Mouse (Mus musculus) heart, adult 8-10 months (tissue): ENCODE data around the gene Zfp1. TPM values are rescaled to one million over a fixed set of nuclear protein-coding genes. Genes with fewer than 3 reads are reported as not detected.
A peak's percentile ranks its signal among the peaks of the same experiment; 100 is the strongest.

ENCODE experiments used
- DNase-seq: peaks from one replicate; pipeline ENCODE4 v3.0.0; 2022; ENCODE audit warnings: low spot score
- microRNA-seq: library from miRNA; unstranded; fragments of <30 nt; microRNA quantifications from one replicate; pipeline ENCODE4 v1.2.0, GENCODE M21; 2022
- total RNA-seq, 4 experiments: library from RNA; stranded (reverse); gene quantifications; 2 replicates each; pipeline ENCODE4 v1.2.4; 2022

The Zfp1 gene
- total RNA-seq, 4 experiments from 2014 or later: 5.6 to 8.6 (median 8.1) TPM

GRCm38 (mm10) chr8:111712588-111712987, 69.4 kb downstream of the Zfp1 start:
- no peak for DNase-seq

- no peak for DNase-seq
Measured at GRCm38 (mm10) chr8:111713291-111713690, 70.1 kb downstream of the Zfp1 start.

GRCm38 (mm10) chr8:111713817-111714216, 70.6 kb downstream of the Zfp1 start:
- DNase-seq: no peak

GRCm38 (mm10) chr8:111714295-111714694, 71.1 kb downstream of the Zfp1 start:
- DNase-seq: no peak

GRCm38 (mm10) chr8:111715514-111715913, 72.3 kb downstream of the Zfp1 start:
- no peak for DNase-seq

GRCm38 (mm10) chr8:111716603-111717487, 73.6 kb downstream of the Zfp1 start:
- peak; percentile 79 for DNase-seq

GRCm38 (mm10) chr8:111717488-111717792, 74.2 kb downstream of the Zfp1 start:
- no peak for DNase-seq

GRCm38 (mm10) chr8:111717866-111718265, 74.7 kb downstream of the Zfp1 start:
- no peak for DNase-seq

GRCm38 (mm10) chr8:111718937-111719336, 75.7 kb downstream of the Zfp1 start:
- DNase-seq: no peak

- no peak for DNase-seq
Measured at GRCm38 (mm10) chr8:111720115-111720544, 76.9 kb downstream of the Zfp1 start.

Small RNAs within 50 kb of the gene (microRNA-seq; reads per million reads assigned to microRNA genes)
- gene Mir7076: not detected

Other genes with a start within 250 kb of the Zfp1 start
- under 1 TPM; 0.16 to 0.69 (median 0.21) TPM for gene Fa2h, start 249.6 kb upstream of the Zfp1 start, total RNA-seq
- gene Wdr59, start 121.3 kb upstream of the Zfp1 start, total RNA-seq: 1 to 10 TPM; 6.5 to 7.4 (median 7.0) TPM
- gene Znrf1, start 107.3 kb upstream of the Zfp1 start, total RNA-seq: 10 to 100 TPM; 52.7 to 71.3 (median 59.2) TPM
- 10 to 100 TPM; 48.8 to 58.2 (median 54.8) TPM for gene Ldhd, start 13.0 kb upstream of the Zfp1 start, total RNA-seq
- not detected for gene Ctrb1, start 47.6 kb downstream of the Zfp1 start, total RNA-seq
- 10 to 100 TPM; 18.5 to 21.8 (median 19.5) TPM for gene Bcar1, start 100.4 kb downstream of the Zfp1 start, total RNA-seq
- 10 to 100 TPM; 27.4 to 37.6 (median 32.7) TPM for gene Cfdp1, start 210.9 kb downstream of the Zfp1 start, total RNA-seq
- 1 to 10 TPM; 2.5 to 3.6 (median 2.6) TPM for gene Tmem170, start 233.3 kb downstream of the Zfp1 start, total RNA-seq